Mouse (Mus musculus) liver, adult 2 months (tissue): ENCODE measurements around the gene Zbtb20.

Experiments
- CTCF ChIP-seq: fragments of 200-500 bp; IDR thresholded peaks from 2 replicates; pipeline ENCODE4 v1.5.1; 2011; ENCODE audit warnings: low read depth, low read length, control low read depth
- POLR2A ChIP-seq: fragments of 200-500 bp; IDR thresholded peaks from 2 replicates; pipeline ENCODE4 v1.6.1; 2011; ENCODE audit warnings: low read length, control low read depth; ENCODE audit not compliant: insufficient read depth; ENCODE audit errors: extremely low read depth

DNA sequence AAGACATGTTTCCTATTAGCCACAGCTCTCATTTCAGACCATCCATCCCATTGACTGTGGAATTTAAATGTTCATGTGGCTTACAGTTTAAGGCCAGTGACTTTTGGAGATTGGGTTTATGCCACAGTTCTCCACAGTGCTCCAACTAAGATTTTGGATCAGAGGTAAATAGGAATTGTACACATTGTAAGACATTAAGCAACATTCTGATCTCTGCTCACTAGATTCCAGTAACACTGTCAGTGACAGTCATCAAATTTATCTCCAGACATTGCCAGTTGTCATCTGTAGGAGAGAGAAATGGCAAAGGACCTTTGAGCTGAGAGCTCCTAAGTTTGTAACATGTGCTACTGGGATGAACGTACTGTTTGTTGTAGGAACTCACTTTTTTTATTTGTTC is 452.5 kb downstream of the Zbtb20 start:
- TF ChIP-seq CTCF (no peak), POLR2A (no peak)
